Mouse (Mus musculus): Measurements from ENCODE around the gene Rab3a.

The Rab3a gene

DNA sequence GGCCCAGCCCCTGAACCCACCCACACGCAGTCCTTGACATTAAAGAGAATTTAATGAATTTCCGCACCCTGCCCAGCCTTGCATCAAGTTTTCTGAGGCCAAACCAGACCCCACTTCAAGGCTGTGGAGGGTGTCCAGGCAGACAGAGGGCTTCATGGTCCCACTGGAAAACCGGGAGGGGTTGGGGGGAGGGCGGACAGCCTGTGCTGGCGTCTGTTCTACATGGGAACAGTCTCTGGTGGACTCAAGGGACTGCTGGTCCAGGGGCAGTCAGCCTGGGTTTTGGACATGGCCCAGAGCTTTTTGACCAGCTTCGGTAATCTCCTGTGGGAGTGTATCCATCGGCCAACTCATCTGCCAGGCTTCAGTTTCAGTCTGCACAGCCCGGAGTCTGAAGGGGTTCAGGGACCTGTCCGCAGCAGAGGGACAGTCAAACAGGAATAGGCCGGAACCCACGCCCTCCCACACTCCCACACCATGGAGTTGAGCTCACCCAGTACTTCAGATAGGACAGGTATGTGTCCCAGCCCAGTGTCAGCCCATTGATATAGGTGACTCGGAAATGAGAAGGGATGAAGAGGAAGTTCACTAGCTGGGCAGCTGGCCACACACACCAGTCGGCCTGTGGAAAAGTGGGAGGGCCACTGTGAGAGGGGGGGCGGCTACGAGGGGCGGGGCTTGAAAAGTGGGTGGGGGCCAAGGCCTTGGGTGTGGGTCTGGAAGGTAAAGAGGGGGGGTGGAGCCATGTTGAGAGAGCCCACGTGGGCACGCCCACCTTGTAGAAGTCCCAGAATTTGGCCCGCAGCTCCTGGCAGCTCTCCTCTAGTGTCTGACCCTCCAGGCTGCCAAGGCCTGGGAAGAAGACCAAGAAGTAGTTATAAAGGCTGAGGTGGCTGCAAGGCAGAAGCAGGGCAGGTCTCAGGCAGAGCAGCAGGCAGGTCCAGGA is 4.4 kb downstream of the Rab3a start:
- peak; percentile 49 for DNase-seq

DNA sequence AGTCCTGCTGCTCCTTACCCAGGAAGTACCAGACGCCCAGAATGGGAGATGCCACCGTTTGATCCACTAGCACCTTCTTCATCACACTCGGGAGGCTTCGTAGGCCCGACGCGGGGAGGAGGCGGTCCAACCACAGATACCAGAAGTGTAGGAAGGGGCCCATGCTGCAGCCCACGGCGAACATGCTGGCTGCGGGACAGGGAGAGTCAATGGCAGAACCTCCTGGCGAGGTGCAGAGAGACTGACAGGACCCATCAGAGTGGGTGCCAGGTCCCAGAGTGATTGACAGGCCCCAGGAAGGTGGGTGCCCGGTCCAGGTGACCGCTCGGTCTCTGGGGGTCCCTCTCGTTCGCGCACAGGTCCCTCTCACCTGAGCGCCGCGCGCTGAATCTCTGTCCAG is 5.9 kb downstream of the Rab3a start:
- DNase-seq, result peak; percentile 59

DNA sequence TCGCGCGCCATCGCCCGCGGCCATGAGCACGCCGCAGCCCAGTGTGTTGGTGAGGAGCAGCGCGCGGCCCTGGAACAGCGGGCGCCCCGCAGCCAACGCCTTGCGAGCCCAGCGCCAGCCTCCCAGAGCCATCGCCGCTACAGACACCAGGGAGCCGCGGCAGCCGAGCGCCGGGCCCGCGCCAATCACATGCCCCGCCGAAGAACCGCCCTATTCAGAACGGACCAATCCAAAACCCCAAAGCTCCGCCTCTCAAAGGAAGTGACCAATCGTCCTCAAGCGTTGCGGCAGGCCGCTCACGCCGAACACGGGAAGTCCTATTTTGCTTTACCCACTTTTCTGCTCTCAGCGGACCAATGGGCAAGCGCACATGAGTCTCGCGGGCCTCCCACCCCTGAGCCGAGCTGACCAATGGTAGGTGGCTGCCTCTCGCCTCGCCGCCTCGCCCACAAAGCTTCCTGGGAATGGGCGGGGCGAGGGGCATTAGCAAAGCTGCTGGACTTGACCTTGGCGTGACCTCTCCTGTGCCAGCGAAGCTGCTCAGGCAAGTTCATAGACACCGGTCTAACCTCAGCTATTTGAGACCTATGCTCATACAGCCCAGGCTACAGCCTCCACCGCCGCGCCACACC is 6.4 kb downstream of the Rab3a start, which contains the start of gene Mpv17l2:
Gene Mpv17l2 (minus strand): TSS at position 172 of the 632 bp plus-strand sequence.
- peak; percentile 98 for DNase-seq

DNA sequence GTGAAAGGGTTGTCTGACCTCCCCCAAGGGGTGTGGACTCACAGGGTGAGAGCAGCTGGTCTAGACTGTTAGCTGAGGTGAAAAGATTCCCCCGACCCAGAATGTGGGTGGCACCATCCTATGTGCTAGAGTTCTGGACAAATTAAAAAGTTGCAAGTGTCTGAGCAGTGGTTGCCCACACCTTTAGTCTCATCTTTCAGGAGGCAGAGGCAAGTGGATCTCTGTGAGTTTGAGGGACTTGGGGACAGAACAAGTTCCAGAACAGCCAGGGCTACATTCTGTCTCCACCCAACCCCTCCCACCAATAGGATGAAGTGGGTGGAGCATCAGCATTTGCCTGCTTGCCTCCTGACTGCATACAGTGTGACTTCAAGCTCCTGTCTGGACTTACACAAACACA is 7.6 kb downstream of the Rab3a start:
- peak; percentile 83 for DNase-seq

DNA sequence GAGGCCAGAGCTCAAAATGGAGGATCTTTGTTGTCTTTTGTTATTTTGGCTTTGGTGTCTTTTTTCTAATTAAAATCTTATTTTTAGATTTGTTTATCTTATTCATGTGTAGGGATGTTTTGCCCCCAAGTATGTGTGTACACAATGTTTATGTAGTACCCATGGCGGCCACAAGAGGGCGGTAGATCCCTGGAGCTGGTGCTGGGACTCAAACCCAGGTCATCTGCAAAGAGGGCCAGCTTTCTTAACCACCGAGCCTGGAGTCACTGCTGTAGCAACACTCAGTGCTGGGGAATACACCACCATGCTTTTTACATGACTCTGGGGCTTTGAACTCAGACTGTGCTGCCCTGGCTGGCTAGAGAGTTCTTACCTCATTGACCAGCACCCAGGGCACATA is 8.9 kb downstream of the Rab3a start:
- DNase-seq, result peak; percentile 86

DNA sequence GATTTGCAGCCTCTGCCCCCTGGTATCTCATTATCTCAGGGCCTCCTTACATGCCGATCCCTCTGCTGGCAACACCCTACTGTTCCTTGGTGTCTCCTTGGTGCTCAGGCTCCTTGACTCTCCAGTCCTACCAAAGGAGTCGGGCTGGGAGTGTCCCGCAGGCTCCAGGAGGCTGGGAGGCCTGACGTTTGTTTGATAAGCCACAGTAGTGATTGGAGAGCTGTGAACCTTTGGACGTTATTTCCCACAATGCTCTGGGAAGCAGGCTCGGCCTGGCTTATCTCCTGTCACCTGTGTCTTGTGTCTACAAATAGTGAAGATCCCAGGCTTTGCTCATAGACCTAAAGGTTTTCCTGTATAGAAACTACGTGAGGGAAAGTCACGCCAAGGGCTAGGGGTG is 9.5 kb downstream of the Rab3a start:
- DNase-seq, result peak; percentile 86

DNA sequence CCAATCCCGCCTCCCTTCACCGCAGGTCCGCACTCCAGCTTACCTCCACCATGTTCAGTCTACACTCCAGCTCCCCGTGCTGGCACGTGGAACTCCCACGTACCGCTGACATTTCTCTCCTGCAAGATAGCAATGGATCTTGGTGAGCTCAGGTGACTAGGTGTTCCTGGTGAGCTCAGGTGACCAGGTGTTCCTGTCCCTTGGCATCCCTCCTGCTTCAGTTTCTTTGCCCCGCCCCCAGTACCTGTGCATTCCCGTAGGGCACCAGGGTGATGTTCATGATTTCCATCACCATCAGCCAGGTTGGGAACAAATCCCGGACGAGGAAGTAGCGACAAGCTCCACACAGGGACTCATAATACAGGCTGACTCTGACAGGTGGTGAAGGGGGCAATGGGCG is 10.2 kb downstream of the Rab3a start:
- DNase-seq, result no peak

DNA sequence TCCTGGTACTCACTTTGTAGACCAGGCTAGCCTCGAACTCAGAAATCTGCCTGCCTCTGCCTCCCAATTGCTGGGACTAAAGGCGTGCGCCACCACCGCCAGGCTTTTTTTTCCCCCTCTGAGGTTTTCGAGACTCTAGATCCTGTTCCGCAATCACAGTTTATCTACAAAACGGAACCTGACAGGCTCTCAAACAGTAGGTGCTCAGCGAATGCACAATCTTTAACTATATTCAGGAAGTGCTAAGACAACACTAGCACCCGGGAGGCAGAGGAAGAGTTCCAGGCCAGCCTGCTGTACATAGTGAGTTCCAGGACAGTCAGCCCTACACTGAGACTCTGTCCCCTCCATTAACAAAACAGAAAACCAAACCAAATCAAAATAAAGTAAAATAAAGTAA is 10.8 kb downstream of the Rab3a start:
- DNase-seq, result peak; percentile 2

DNA sequence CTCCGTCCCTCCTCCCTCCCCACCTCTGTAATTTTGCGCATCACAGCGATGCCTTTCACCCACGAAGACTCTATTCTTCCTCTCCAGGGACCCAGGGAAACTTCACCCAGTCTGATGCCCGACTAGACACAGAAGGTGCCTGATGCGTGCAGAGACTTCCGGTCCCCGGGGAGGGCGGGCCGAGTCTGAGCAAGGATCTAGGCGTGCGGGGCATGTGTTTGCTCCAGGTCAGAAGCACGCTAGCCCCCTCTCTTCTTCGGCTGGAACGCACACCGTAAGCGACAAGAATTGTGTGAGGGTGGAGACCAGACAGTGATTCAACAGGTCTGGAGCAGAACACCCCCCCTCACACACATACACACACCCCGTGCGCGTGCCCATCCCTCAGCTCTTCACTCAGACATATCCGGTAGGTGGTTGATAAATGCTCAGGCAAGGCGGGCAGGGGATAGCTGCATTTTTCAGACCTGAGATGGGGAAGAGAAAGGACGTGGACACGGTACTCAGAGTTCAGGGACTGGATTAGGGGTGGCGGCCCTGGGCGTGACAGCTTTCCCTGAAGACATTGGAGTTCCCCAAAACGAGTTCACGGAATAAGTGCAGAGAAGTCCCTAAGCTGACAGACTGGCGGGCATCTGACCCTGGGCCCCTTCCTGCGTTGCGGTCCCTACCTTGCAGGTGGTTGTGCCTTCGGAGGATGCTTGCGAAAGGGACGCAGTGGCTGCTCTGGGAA is 11.5 kb downstream of the Rab3a start:
- DNase-seq, result peak; percentile 67

DNA sequence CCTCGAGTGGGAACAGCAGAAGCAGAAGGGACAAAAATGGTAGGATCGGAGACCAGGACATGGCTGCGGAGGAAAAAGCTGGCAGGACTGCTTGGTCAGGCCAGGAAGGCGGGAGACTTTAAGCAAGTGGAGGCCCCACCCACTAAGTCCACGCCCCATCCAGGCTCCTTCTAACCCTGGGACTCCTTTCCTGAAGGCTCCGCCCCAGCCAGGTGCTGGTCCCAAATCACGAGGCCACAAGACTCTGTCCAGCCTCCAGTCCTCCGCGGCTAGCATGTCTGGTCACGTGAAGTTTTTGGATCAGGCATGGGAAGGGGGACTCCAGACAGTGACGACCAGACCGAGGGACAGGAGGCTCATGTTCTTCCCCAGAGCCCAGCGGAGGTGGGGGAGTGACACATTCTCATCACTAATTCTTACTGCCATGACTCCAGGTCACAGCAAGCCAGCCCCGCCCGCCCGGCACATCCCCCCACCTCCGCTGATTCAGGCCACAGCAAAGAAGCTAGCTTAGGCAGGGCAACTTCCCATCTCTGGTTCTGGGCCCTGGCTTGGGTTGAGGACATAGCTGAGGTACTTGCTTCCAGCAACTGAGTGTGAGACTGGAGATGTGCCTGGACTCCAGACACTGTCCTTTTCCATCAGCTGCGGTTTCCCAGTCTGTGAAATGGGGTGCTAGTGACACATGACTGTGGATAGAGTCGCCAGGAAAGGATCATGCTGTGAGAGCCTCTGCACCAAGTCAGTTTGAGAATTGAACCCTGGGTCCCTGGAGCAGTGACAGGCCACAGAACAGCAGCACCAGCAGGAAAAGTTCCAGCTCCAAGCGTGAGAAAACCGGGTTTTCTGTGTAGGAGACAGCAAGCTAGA is 12.3 kb downstream of the Rab3a start:
- DNase-seq, result peak; percentile 89

DNA sequence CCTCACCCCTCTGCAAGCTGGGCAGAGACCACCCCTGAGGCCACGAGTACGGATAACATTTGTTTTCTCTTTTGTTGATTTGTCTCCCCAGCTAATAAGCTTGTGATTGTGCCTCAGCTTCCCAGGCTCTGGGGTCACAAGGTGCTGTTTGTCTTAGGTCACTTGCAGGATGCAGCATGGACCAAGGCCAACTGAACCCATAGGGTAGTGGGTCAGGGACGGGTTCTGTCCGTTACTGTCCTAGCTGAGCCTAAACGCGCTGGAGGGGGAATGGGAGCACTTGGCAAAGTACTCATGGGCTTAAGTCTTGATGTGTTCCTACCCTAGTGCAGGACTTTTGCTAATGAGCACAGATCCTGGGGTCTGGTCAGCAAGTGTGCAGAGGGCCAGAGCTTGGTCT is 13.0 kb downstream of the Rab3a start:
- no peak for DNase-seq

DNA sequence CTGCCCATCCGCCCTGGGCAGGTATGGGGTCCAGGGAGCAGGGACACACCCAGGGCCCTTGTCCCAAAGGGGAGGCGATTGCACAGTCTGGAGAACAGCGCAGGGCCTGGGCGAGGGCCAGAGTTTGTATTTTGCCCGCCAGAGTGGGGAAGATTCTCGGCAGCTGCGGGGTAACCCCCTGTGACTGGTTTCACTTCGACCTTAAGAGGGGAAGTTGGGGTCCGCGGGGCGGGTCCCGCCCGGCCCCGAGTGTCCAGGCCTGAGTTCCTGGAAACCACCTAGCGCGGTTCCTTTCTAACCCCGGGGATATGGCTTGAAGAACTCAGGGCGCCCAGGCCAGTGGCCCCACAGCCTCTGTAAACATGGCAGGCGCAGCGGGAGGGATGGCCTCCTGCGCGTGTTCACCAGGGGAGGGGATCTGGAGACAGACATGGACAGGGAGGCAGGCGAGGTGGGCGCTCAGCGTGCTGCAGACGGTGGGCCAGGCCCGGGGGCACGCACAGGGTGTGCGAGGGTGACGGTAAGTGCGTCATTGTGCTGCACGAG is 13.8 kb downstream of the Rab3a start:
- DNase-seq, result no peak

DNA sequence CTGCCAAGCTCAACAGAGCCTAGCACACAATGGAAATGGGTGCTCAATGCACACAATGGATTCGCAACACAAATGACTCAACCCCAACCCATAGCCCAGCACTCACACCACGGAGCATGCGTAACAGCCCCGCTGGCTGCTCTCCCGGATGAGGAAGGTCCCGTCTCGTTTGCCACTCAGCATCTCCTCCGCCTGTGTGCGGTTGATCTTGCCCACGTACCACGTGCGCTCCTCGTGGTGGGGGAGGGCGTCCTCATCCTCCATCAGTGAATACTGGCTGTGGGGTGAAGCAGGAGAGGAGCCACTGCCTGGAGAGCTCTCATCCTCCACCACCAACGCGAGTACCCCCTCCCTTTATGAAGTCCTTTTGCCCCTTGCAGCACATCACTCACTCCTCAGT is 14.5 kb downstream of the Rab3a start:
- DNase-seq, result no peak

DNA sequence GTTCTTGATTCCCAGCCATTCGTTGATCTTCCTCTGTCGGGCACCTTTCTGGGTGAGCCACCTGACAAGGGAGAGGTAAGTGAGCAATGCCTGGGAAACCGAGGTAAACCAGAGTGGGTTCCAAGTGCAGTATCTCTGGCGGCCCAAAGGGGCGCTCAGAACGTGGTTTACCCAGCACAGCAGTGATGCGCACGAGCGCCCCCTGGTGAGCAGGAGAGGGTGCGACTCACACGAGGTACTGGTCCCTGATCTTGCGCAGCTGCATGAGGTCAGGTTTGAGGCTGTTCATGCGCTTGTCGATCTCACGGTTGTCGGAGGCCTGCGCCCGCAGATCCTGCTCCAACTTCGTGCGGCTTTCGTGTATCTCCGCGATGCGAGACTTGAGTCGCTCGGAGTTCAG is 14.9 kb downstream of the Rab3a start:
- peak; percentile 98 for DNase-seq

DNA sequence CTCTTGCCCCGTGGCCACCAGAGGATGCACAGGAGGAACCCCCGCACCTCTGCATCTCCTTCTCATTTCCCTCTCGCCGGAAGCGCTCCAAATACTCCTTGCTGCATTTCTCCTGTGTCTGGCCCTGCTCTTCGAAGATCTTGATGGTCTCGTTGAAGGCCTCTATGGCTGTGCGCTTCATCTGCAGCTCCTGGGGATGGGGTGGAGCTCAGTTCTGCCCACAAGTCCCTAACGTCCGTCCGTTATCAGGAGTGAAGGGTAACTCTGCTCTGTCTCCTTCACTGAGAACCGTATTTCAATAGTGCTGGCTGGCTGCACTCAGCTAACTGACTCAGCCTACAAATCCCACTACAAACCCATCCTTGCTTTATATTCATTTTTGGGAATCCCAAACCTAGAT is 15.4 kb downstream of the Rab3a start:
- DNase-seq, result peak; percentile 54

DNA sequence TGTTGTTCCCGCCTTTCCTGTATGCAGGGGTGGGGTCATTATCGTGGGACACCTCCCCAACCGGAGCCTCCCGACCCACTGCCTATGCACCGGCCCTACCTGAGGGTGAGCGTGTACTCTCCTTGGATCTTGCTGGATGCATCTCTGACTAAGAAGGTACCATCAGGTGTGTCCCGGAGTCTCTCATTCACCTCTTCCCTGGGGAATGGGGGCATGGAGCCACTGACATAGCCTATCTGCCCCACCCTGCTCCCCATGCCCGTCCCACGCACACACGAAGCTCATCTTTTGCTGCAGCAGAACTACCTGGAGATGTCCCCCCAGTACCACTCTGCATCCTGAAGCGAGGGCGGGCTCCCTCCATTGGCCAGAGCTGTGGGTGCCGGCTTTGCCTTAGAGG is 16.3 kb downstream of the Rab3a start:
- no peak for DNase-seq

DNA sequence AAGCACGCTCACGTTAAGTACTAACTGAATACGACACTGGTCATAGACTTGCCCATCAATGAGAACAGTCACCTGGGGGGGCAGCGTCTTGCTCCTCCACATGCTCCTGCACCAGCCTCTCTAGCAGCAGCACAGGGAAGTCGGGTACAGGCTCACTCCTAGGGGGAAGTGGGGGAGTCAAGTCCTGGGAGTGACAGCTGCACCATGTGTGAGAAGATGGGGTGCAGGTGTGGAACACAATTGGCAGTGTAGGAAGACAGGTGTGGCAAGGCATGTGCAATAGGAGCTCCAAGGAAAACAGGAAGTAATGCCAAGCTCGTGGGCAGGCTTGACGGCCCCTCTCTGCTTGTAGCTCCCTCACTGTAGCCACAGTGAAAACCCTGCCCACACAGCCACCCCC is 16.7 kb downstream of the Rab3a start:
- DNase-seq, result no peak

DNA sequence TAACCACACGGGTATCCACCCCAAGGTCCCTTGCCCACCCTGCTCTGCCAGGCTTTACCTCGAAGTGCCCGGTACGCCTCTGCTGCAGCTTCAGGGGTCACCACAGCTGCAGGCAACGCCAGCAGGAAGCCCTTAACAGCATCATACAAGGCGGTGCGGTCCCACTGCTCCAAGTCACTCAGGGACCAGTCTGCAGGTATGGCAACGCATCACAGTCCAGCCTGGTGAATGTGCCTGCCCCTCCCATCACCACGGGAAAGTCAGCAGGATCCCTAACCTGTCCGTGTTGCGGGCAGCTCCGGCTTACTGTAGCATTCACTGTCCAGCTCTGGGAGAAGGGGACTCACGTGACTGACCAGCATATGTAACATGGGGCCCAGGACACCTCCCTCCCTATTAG is 17.6 kb downstream of the Rab3a start:
- no peak for DNase-seq

DNA sequence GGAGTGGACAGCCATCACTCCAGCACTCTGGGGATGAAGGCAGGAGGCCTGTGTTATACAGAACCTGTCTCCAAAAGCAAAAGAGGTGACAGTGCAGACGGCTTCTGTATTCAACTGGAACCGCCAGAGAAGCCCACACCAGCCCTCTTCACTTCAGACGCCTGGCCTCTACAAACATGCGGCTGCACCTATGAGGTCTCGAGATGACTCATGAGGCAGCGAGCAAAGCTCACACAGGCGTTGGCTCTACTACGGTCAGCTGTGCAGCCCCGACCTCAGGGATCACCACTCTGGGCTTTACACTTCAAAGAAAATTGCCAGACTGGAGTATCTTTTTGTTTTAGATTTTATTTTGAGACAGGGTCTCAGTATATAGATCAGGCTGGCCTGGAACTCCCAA is 18.4 kb downstream of the Rab3a start:
- no peak for DNase-seq

DNA sequence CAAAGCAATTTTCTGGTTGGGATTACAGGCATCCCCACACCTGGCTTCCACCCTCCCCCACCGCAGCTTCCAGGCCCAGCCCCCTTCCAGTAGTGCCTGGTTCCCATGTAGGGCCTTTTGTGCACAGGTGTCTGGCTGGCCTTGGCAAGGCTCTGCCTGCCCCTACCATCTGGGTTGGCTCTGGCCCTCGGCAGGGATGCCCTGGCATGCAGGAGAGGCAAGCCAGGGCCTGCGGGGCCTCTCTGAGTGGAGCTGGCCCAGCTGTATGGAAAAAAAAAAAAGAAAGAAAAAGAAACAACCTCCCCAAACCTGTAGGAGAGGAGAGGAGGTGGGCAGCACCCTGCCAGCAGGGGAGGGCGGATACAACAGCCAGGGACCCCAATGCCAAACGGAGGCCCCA is 18.9 kb downstream of the Rab3a start:
- DNase-seq, result no peak

DNA sequence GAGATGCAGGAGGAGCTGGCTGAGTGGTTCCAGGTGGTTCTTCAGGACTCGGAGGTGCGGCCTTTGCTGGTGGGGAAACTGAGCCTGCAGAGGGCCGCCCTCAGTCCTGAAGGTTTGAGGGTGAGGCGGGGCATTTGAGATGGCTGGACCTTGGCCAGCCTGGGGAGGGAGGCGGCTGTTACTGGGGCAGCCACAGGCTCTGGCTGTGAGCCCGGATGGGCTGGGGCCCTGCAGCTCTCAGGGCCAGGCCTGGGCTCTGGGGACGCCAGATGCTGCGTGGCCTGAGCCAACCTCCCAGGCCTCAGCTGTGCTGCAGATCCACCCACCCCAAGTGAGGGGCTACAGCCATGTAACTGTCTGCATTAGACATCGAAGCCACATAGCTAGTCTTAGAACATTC is 19.4 kb downstream of the Rab3a start:
- DNase-seq, result peak; percentile 47

DNA sequence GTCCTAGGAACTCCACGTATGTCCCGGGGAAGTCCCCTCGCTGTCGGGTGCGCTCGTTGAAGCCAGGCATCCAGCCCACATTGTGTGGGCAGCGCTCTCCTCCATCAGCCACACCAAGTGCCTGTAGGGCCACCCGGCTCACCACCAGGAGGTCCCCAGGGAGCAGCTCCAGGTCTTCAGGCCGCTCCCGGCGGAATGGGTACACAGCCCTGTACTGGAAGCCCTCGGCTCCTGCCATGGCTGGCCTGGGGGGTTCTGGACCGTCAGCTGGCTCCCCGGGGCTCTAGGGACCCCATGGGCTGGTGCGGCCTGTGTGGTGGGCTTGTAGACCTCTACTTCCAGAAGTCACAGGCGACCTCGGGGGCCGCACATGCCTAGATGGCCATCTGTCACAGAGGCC is 20.3 kb downstream of the Rab3a start:
- no peak for DNase-seq

All from liver (tissue).